9 mouse cellular contexts compared by ENCODE assay signal in genomic region chr11:110028913-110029695, GRCm38 (mm10). TPM values are rescaled to one million over a fixed set of nuclear protein-coding genes. Genes with fewer than 3 reads are reported as not detected.
A peak's percentile ranks its signal among the peaks of the same experiment; 100 is the strongest.
DNase-seq lines count a peak whose midpoint lies in the region; ATAC-seq lines count a peak whose summit lies in the region.
"Had no signal": no experiment of that assay in that cellular context is flagged by ENCODE, and none has a peak within 500 bp of the region (broad histone marks: within the 10 kb centered on the region; RNA-seq: fewer than 3 reads in every experiment).

No protein-coding gene starts in this region.

- no peak overlapping the region for H3K9ac ChIP-seq in heart, embryonic 12.5 days
- H3K9ac ChIP-seq in hindbrain, embryonic 13.5 days = no peak overlapping the region

- no peak overlapping the region for H3K4me2 ChIP-seq in heart, embryonic 12.5 days
- H3K4me2 ChIP-seq in hindbrain, embryonic 13.5 days = no peak overlapping the region

- H3K27me3 ChIP-seq in heart, embryonic 12.5 days (replicated peaks) = no peaks in the 10 kb centered on the region
- no peaks in the 10 kb centered on the region for H3K27me3 ChIP-seq in hindbrain, embryonic 13.5 days

- H3K4me1 ChIP-seq in heart, embryonic 12.5 days (replicated peaks) = no peaks in the 10 kb centered on the region
- H3K4me1 ChIP-seq in hindbrain, embryonic 13.5 days (replicated peaks) = no peaks in the 10 kb centered on the region

- 62% methylated on average over 7 of the region's 7 CpGs for WGBS in heart, embryonic 12.5 days
- WGBS in hindbrain, embryonic 13.5 days = 80% methylated on average over 7 of the region's 7 CpGs

- no peaks in the 10 kb centered on the region for H3K9me3 ChIP-seq in heart, embryonic 12.5 days (replicated peaks)
- H3K9me3 ChIP-seq in hindbrain, embryonic 13.5 days = no peaks in the 10 kb centered on the region

- H3K4me3 ChIP-seq in heart, embryonic 12.5 days = no peak overlapping the region
- no peak overlapping the region for H3K4me3 ChIP-seq in hindbrain, embryonic 13.5 days

- H3K36me3 ChIP-seq in heart, embryonic 12.5 days = no peaks in the 10 kb centered on the region
- no peaks in the 10 kb centered on the region for H3K36me3 ChIP-seq in hindbrain, embryonic 13.5 days

- no peak for ATAC-seq in heart, embryonic 12.5 days (ENCODE audit: insufficient number of reproducible peaks, low FRiP score)
- ATAC-seq in hindbrain, embryonic 13.5 days (ENCODE audit: low FRiP score) = no peak

- intact Hi-C loops in gastrocnemius, postnatal 14 days (cut with DNase I; ENCODE audit: low total_unique reads) = no loop called here

- H3K27ac ChIP-seq in heart, embryonic 12.5 days (ENCODE audit: poor library complexity, severe bottlenecking) = no peak overlapping the region
- no peak overlapping the region for H3K27ac ChIP-seq in hindbrain, embryonic 13.5 days

- peak; percentile 54 to 78 for DNase-seq in heart, adult 18-20 months
- peak; percentile 36 for DNase-seq in gastrocnemius, postnatal 14 days
- DNase-seq in kidney, postnatal 25 days = peak; percentile 11 to 49
- DNase-seq in mesoderm, embryonic 11.5 days (ENCODE audit: low read depth, low spot score) = peak; percentile 9
- no peak for DNase-seq in left cerebral cortex, adult 9 months (ENCODE audit: low spot score in 2 of 2)
- DNase-seq in layer of hippocampus, postnatal 14 days (ENCODE audit: low spot score in 2 of 2) = no peak
- DNase-seq: cerebellum, adult 9-10 months had no signal

RNA-seq across cellular contexts. Expression of gene Abca8b, which starts 33.5 kb away (rescaled TPM):
- 1 to 10 TPM; 8.0 to 8.5 TPM for total RNA-seq in heart, adult 18-20 months (2021)
- polyA plus RNA-seq in heart, embryonic 12.5 days (2016; fragmentation: Nextera tagmentation; extraction: Ambion mirVana) = 0.78 and 0.81 TPM in 2 replicates
- 10 to 100 TPM in 1 of 2 experiments, 1 to 10 TPM in 1; 8.3 to 10.1 TPM for total RNA-seq in gastrocnemius, postnatal 14 days (2021)
- 1.1 and 1.3 TPM in 2 replicates for polyA plus RNA-seq in hindbrain, embryonic 13.5 days (2015; fragmentation: Nextera tagmentation; extraction: Ambion mirVana)
- 10 to 100 TPM in 1 of 2 experiments, 1 to 10 TPM in 1; 9.9 to 10.7 TPM for total RNA-seq in layer of hippocampus, postnatal 14 days (2021)

Comparison
In these comparisons a context has a peak if more than half of its experiments do, and no peak if none do; other contexts are left out.
1. DNase-seq: peak in heart, adult 18-20 months (2 of 2), gastrocnemius, postnatal 14 days (single experiment), kidney, postnatal 25 days (2 of 2) and mesoderm, embryonic 11.5 days (single experiment); none in left cerebral cortex, adult 9 months (0 of 2) and layer of hippocampus, postnatal 14 days (0 of 2).